13 mouse cellular contexts compared by ENCODE assay signal in the genomic region with DNA sequence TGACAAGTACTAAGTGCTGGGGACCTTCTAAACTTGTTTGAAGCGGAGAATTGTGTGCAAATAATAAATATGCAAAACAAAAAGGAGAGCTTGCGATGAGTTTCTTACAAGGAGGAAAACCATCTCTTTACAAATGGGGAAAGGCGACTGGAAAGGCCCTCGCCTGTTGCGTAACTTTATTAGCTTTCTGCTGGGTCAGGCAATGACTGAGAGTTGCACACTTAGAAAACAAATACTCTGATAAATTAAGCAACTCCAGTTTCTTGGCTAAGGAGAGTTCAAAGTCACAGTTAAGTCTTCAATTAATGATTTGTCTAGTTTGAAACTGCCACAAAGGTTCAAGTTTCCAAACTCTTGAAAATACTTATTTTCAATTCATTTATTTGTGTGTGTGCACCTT. TPM values are rescaled to one million over a fixed set of nuclear protein-coding genes. Genes with fewer than 3 reads are reported as not detected.
DNase-seq lines count a peak whose midpoint lies in the region.
"Had no signal": no experiment of that assay in that cellular context is flagged by ENCODE, and none has a peak within 500 bp of the region (broad histone marks: within the 10 kb centered on the region; RNA-seq: fewer than 3 reads in every experiment).

No protein-coding gene starts in this region.

- DNase-seq in heart, adult 8-10 months (ENCODE audit: low spot score) = peak; percentile 29
- no peak for DNase-seq in heart, adult 11 months
- peak; percentile 54 for DNase-seq in 416B (ENCODE audit: low read depth)
- DNase-seq in lung, postnatal 10 days = peak; percentile 25
- DNase-seq in testis, postnatal 10 days (ENCODE audit: low spot score) = no peak
- no peak for DNase-seq in ovary, adult 18-20 months (ENCODE audit: low spot score)
- no peak for DNase-seq in neural tube, embryonic 10.5 days (ENCODE audit: extremely low spot score, low spot score)
- DNase-seq: liver; right cerebral cortex, postnatal 14 days; thymus, postnatal 25 days had no signal

- H3K4me3 ChIP-seq in brown adipose tissue, adult 24 weeks (ENCODE audit: insufficient read depth, low read depth, low read length) = no peak overlapping the region
- H3K4me3 ChIP-seq: hindbrain, embryonic 10.5 days; left cerebral cortex, adult 2 months had no signal

- peak overlapping the region; percentile 72; the same call in 1 of the 2 replicates for H3K27ac ChIP-seq in brown adipose tissue, adult 24 weeks (replicated peaks; ENCODE audit: low read depth, low read length)
- H3K27ac ChIP-seq: hindbrain, embryonic 10.5 days; left cerebral cortex, adult 2 months had no signal

- peaks cover 15% of the 10 kb centered on the region for H3K4me1 ChIP-seq in brown adipose tissue, adult 24 weeks (ENCODE audit: control insufficient read depth, insufficient read depth, insufficient read length, low read length)
- H3K4me1 ChIP-seq: hindbrain, embryonic 10.5 days had no signal

RNA-seq across cellular contexts. Expression of a gene that starts 15.3 kb away (rescaled TPM):
- total RNA-seq in heart, adult 8-10 months (2022) = 10 to 100 TPM in 2 of 4 experiments, 1 to 10 TPM in 2; 9.1 to 10.7 (median 10.0) TPM
- 11.7 and 17.5 TPM in 2 replicates for polyA plus RNA-seq in brown adipose tissue, adult 24 weeks (2012; ENCODE audit: insufficient read depth, insufficient read length, missing spikeins)

RNA-seq across cellular contexts. Expression of a gene that starts 15.8 kb away (rescaled TPM):
- 10 to 100 TPM in 3 of 4 experiments, 1 to 10 TPM in 1; 9.4 to 16.1 (median 14.2) TPM for total RNA-seq in heart, adult 8-10 months (2022)
- polyA plus RNA-seq in brown adipose tissue, adult 24 weeks (2012; ENCODE audit: insufficient read depth, insufficient read length, missing spikeins) = 18.4 and 21.7 TPM in 2 replicates

Comparison
In these comparisons a context has a peak if more than half of its experiments do, and no peak if none do; other contexts are left out.
1. DNase-seq: peak in heart, adult 8-10 months (single experiment), 416B (single experiment) and lung, postnatal 10 days (single experiment); none in heart, adult 11 months (single experiment), testis, postnatal 10 days (single experiment), ovary, adult 18-20 months (single experiment) and neural tube, embryonic 10.5 days (single experiment).